Mouse (Mus musculus): Measurements from ENCODE around the gene Rin1. TPM values are rescaled to one million over a fixed set of nuclear protein-coding genes. Genes with fewer than 3 reads are reported as not detected.

The Rin1 gene
- total RNA-seq, 2 experiments from 2014 or later, result 92.7 to 93.9 TPM

DNA sequence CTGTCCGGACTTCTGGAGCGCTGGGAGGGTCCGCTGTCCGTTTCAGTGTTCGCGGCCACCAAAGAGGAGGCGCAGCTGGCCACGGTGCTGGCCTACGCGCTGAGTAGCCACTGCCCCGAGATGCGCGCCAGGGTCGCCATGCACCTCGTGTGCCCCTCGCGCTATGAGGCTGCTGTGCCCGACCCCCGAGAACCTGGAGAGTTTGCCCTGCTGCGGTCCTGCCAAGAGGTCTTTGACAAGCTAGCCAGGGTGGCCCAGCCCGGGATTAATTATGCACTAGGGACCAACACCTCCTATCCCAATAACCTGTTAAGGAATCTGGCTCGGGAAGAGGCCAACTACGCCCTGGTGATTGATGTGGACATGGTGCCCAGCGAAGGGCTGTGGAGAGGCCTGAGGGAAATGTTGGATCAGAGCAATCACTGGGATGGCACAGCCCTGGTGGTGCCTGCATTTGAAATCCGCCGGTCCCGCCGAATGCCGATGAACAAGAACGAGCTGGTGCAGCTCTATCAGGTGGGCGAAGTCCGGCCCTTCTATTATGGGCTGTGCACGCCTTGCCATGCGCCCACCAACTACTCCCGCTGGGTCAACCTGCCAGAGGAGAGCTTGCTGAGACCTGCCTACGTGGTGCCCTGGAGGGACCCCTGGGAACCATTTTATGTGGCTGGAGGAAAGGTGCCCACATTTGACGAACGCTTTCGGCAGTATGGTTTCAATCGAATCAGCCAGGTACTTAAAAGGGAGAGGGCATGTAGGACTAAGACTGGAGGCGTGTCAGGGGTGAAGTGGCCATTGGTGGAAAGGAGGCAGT is 10.8 kb upstream of the Rin1 start:
- intact Hi-C loops (cut with DNase I), result no loop called here
- no peak for DNase-seq (ENCODE audit: low spot score in 2 of 2)

DNA sequence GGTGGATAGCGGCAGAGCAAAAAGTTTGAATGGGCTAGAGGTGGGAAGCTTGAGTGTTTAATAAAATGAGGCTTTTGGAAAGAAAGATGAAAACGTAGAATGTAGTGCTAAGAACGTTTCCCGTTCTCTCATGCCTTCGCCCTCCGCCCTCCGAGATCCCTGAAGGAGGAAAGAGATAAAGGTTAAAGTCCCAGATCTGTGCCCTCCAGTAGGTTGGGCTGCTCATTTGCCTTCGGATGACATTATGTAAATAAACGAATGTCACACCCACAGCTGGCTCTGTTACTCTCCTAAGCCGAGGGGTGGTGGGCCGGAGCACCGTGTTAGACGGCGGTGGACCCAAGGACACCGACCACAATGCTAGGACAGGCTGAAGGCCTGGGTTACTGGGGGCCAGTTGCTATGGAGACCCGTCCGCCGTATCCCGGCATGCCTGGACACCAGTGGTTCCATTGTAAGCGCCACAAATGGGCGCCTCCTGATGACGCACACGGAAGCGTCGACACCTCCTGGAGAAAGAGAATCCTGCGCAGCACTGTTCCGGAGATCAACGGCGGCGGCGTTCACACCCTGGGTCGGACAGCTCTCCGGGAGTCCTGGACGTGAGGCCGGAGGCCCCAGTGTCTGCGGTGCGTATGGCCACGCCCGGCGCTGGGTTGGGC is 9.3 kb upstream of the Rin1 start, which contains the start of gene Brms1:
TSS of gene Brms1 (plus strand) at position 493 of the 662 bp plus-strand sequence.
- intact Hi-C loops (cut with DNase I), result no loop called here
- DNase-seq (ENCODE audit: low spot score in 2 of 2), result peak; percentile 95

GRCm38 (mm10) chr19:5041588-5041987 is 8.7 kb upstream of the Rin1 start:
- no peak for DNase-seq (ENCODE audit: low spot score in 2 of 2)
- intact Hi-C loops (cut with DNase I), result no loop called here

DNA sequence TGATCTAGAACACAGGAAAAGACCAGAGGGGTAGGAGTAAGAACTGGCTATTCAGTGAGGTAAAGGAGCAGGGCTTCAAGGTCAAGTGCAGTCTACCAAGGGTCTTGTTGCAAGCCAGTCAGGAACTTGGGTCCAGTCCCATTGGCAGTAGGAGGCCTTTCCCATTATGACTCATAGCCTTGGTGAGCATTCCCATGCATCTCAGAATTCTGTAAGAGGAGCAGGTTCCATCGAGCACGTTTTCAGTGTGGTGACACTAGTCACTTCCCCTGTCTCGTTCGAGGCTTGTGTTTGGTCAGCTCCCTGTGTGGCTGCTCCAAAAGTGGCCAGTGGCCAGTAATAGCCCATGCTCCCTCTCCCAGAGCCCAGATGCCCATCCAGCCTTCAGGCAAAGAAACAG is 4.8 kb upstream of the Rin1 start:
- intact Hi-C loops (cut with DNase I), result loop anchor here (5.0 kb wide), 1 partner anchor 37 kb away; no protein-coding TSS in a partner anchor
- DNase-seq (ENCODE audit: low spot score in 2 of 2), result peak in 1 of 2 experiments; percentile 61

DNA sequence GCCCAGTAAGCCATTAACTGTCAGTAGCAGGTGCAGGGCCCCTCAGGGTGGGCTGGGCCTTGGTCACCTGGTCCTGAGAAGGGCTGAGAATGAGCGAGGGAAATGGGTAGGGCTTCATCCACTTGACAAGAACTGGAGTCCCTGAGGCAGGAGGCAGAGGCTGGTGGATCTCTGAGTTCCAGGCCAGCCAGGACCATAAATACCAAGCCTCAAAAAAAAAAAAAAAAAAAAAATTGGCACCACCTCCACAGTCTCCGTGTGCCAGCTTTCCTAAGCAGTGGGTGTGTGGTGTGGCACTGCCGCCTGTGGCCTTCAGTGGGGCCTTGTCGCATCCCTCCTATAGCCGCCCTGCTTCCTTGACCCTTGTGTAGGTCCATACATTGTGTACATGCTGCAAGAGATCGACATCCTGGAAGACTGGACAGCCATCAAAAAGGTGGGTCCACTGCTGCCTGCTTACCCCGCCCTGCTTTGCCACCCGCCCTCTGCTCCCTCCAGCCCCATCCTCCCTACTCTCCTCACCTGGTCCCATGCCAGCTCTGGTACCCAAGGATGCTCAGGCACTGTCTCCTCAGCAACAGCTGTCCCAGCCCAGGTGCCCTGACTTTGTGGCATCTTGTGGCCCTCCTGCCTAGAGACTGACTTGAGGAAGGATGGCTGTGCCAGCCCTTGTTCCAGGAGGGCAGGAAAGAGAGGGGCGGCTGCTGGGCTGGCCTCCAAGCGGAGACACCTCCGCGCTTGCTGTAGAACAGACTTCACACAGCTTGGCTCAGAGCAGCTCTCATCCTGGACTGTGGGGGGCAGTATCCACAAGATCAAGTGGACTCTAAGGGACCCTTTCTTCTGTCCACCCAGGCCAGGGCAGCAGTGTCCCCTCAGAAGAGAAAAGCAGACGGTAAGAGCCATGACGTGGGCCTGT is 1.9 kb upstream of the Rin1 start:
- intact Hi-C loops (cut with DNase I), result loop anchor here (5.0 kb wide), 1 partner anchor 34 kb away; no protein-coding TSS in a partner anchor
- peak; percentile 67 to 93 for DNase-seq (ENCODE audit: low spot score in 2 of 2)

DNA sequence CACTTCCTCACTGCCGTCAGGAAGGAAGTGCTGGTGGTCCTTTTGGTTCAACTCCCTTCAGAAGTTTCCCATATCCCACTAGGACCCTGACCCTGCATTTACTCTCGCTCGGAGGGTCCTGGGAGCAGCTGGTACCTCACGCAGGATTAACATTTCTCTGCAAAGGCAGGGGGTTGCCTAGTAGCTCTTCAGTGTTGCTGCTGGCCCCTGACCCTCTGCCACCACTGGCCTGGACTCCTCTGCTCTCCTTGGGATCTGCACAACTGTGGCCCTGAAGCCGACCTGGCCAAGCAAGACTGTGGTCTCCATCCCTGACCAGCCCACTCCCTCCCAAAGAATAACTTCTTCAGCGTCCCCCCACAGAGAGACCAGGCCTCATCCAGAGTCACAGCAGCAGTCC is 956 bp upstream of the Rin1 start:
- no peak for DNase-seq (ENCODE audit: low spot score in 2 of 2)
- intact Hi-C loops (cut with DNase I), result loop anchor here (5.0 kb wide), 1 partner anchor 33 kb away; no protein-coding TSS in a partner anchor

- intact Hi-C loops (cut with DNase I), result loop anchor here (2.0 kb wide), 1 partner anchor 100 kb away; no protein-coding TSS in a partner anchor
- no peak for DNase-seq (ENCODE audit: low spot score in 2 of 2)
Observed at GRCm38 (mm10) chr19:5051031-5051430, 750 bp downstream of the Rin1 start.

- no peak for DNase-seq (ENCODE audit: low spot score in 2 of 2)
- intact Hi-C loops (cut with DNase I), result loop anchor here (2.0 kb wide), 1 partner anchor 99 kb away; no protein-coding TSS in a partner anchor
Observed at GRCm38 (mm10) chr19:5051515-5051914, 1.2 kb downstream of the Rin1 start.

DNA sequence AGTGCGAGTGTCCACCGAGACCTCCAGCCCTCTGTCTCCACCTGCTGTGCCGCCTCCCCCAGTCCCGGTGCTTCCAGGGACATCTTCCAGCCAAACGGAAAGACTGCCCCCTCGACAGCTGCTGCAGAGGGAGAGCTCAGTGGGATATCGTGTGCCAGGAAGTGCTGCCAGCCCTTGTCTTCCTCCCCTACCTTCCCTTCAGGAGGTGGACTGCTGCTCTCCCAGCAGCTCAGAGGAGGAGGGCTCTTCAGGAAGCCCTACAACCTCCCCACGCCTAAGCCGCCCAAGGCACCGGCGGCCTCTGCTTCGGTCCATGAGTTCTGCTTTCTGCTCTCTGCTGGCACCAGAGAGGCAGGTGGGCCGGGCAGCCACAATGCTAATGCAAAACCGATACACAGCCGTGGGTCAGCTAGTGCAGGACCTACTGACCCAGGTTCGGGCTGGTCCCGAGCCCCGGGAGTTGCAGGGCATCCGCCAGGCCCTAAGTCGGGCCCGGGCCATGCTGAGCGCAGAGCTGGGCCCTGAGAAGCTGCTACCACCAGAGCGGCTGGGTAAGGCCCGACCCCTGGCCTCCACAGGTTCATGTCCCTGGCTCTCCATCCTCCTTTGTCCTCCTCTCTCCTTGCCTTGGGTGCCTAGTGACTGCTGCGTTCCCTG is 2.0 kb downstream of the Rin1 start:
- DNase-seq (ENCODE audit: low spot score in 2 of 2), result peak in 1 of 2 experiments; percentile 85
- intact Hi-C loops (cut with DNase I), result no loop called here

- intact Hi-C loops (cut with DNase I), result no loop called here
- no peak for DNase-seq (ENCODE audit: low spot score in 2 of 2)
Observed at GRCm38 (mm10) chr19:5052853-5053252, 2.6 kb downstream of the Rin1 start.

DNA sequence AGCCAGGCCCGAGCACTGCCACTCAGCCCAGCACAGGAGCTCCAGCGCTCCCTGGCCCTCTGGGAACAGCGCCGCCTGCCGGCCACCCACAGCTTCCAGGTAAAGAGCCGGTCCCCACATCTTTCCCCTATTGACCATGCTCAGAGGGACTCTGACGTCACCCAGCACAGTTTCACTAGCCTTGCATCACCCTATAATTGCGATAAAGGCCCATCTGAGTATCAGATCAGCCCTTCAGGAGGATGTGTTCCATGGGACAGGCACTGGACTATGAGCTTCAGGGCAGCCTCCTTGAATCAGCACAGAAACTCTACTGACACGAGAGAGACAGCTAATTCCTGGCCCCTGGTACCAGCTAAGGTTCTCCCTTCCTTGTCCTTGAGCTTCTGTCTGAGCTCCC is 3.6 kb downstream of the Rin1 start:
- DNase-seq (ENCODE audit: low spot score in 2 of 2), result peak in 1 of 2 experiments; percentile 51
- intact Hi-C loops (cut with DNase I), result no loop called here

- DNase-seq (ENCODE audit: low spot score in 2 of 2), result no peak
- intact Hi-C loops (cut with DNase I), result loop anchor here (2.0 kb wide), 1 partner anchor 17 kb away; no protein-coding TSS in a partner anchor
Observed at GRCm38 (mm10) chr19:5056251-5056650, 6.0 kb downstream of the Rin1 start.

- intact Hi-C loops (cut with DNase I), result loop anchor here (2.0 kb wide), 1 partner anchor 15 kb away; no protein-coding TSS in a partner anchor
- DNase-seq (ENCODE audit: low spot score in 2 of 2), result no peak
Observed at GRCm38 (mm10) chr19:5057876-5058775, 7.8 kb downstream of the Rin1 start.

DNA sequence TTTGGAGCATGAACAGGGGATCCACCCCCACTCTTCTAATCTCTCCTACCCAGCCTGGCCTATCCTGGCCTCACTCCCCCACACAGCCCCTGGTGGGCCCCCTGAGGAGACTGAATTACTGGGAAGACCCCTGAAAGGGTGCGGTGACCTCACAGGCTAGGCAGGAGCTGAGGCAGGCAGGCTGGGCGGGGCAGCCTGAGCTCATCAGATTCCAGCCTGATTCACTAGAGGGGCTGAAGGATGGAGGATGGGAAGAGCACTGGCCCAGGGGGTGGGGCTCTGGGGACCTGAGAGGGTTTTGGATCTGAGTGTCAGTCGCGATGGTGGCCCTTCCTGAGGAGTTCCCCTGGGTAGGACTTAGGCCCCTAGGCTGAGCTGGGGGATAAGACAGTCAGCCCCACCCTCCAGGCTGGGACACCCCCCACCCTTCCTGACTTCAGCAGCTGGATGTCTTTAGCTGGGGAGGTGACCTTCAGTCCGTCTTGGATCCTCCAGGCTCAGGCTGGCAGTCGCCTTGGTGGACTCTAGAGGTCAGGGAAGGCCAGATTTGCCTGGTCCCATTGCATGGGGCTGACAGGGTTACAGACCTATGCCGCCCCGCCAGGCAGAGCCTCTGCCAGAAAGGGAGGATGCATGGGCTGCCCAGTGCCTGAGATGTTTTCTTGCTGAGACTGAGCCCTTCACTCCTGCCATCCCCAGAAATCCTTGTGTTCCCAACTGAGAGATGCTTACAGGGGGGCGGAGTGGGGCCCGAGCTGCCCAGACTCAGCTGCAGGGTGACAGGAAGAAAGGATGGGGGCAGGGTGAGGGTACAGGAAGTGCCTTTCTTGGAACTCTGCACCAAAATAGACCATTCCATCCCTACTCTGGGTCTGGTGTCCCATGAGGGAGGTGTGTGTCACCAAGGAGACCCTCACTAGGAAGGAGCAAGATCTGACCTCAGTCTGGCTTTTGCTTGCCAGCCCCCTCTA is 8.8 kb downstream of the Rin1 start:
- DNase-seq (ENCODE audit: low spot score in 2 of 2), result no peak
- intact Hi-C loops (cut with DNase I), result no loop called here

DNA sequence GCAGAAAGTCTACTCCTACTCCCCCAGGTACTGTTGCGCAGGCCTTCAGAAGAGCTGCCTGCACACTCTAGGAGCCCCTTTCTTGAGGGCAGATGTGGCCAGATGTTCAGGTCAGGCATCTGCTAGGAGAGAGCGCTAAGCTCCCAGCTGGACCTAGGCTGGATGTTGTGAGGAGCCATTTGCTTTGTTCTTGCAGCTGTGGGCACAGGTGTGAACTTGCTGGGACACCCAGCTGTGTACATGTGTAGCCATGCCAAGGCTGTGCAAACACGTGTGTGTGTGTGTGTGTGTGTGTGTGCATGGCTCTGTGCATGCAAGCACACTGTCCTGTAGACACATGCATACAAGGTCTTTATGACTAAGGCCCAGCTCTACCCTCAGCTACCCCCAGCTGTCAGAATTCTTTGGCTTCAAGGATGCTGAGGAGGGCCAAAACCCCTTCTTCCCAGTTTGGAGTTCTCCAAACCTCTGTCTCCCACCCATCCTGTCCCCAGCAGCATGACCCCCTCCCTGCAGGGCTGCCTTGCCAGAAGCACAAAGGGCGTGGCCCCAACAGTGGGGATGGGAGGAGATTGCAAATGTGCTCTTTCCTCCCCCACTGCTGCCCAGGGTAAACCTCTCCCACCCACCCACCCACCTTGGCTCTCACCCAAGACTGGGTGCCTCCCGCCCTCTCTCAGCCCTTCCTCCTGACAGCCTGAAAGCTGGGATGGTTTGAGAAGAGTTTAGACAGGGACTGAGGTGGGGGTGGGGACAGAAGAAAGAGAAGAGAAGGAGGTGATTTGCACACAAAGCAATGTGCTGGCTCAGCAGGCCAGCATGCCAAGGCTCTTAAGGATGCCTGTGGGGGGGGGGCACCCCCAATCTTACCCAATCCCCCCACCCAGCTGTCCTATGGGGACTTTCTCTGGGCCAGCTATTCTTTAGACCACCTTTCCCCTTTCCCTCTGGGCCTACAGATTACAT is 10.4 kb downstream of the Rin1 start:
- intact Hi-C loops (cut with DNase I), result no loop called here
- no peak for DNase-seq (ENCODE audit: low spot score in 2 of 2)

- intact Hi-C loops (cut with DNase I), result no loop called here
- DNase-seq (ENCODE audit: low spot score in 2 of 2), result no peak
Observed at GRCm38 (mm10) chr19:5062041-5062440, 11.8 kb downstream of the Rin1 start.
